Mouse (Mus musculus) stomach, embryonic 14.5 days (tissue): Measurements from ENCODE around the gene Gstm2. TPM values are rescaled to one million over a fixed set of nuclear protein-coding genes. Genes with fewer than 3 reads are reported as not detected.
A peak's percentile ranks its signal among the peaks of the same experiment; 100 is the strongest.

Experiments used
- ATAC-seq: fragments of 200-750 bp; cut with Nextera tagmentation; 2 replicates; pipeline ENCODE4 v1.8.0; 2017; ENCODE audit warnings: low read depth, moderate TSS enrichment; ENCODE audit not compliant: insufficient number of reproducible peaks, insufficient read depth, low FRiP score
- H3K27ac ChIP-seq: fragments of 300-500 bp; sonication (generic); 2 replicates; pipeline ENCODE4 v1.5.1; 2014; ENCODE audit warnings: mild to moderate bottlenecking, low read length, moderate library complexity, mixed read lengths
- H3K27me3 ChIP-seq: fragments of 300-500 bp; sonication (generic); 2 replicates; pipeline ENCODE4 v1.6.1; 2014; ENCODE audit warnings: low read length, control low read depth, mixed read lengths; ENCODE audit not compliant: control insufficient read depth, insufficient read depth
- H3K36me3 ChIP-seq: fragments of 300-500 bp; sonication (generic); 2 replicates; pipeline ENCODE4 v1.6.1; 2014; ENCODE audit warnings: mild to moderate bottlenecking, control low read depth, low read length, moderate library complexity, mixed read lengths; ENCODE audit not compliant: control insufficient read depth, insufficient read depth
- H3K4me1 ChIP-seq: fragments of 300-500 bp; sonication (generic); 2 replicates; pipeline ENCODE4 v1.6.1; 2014; ENCODE audit warnings: low read length, control low read depth, mixed read lengths; ENCODE audit not compliant: control insufficient read depth, insufficient read depth
- H3K4me2 ChIP-seq: fragments of 300-500 bp; sonication (generic); replicated peaks from 2 replicates; pipeline ENCODE4 v1.6.1; 2014; ENCODE audit warnings: low read depth, low read length, control low read depth
- H3K4me3 ChIP-seq: fragments of 300-500 bp; sonication (generic); 2 replicates; pipeline ENCODE4 v1.5.1; 2014; ENCODE audit warnings: low read depth, low read length, control low read depth
- H3K9ac ChIP-seq: fragments of 300-500 bp; sonication (generic); replicated peaks from 2 replicates; pipeline ENCODE4 v1.6.1; 2014; ENCODE audit warnings: low read depth, mild to moderate bottlenecking, control low read depth, low read length, moderate library complexity, mixed read lengths
- H3K9me3 ChIP-seq: fragments of 300-500 bp; sonication (generic); 2 replicates; pipeline ENCODE4 v1.6.1; 2016; ENCODE audit warnings: low read depth, low read length, control low read depth; ENCODE audit not compliant: control insufficient read depth
- WGBS: fragments of 180-500 bp; shearing (Covaris S2); extraction: QIAGEN DNeasy Blood & Tissue Kit; methylation state at CpG from one replicate; pipeline ENCODE4 v1.1.7; 2014; 5-methylcytosine and 5-hydroxymethylcytosine counted together
- polyA plus RNA-seq: library from polyadenylated mRNA; unstranded; fragments of >200 nt; fragmentation: Nextera tagmentation; extraction: Ambion mirVana; gene quantifications from 2 replicates; pipeline ENCODE4 v1.2.1, GENCODE M21; 2014

The Gstm2 gene
- 169 TPM in 2 replicates for polyA plus RNA-seq

DNA sequence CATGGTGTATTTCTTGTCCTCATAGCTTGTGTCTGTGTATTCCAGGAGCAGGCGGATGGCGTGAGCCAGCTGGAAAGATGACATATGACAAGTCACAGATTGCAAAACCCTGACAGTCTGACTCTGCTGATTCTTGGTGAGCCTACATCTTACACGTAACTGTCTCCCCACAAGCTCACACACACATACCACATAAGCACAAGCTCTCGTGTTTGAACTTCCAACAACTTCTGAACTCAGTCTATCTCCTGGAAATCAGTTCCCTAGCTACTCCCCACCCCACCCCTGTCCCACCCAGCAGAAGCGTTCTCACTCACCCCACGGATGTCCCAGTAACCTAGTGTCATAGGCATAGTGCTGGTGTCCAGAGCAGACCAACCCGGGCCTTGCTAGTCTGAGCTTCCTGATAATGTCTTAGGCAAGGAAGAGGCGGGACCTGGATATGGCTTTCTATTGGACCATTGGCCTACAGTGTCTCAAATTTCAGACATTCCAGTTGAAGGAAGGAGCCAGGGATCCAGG lies at the start of gene Gstm2:
Gene Gstm2 (minus strand): TSS at position 413 of the 522 bp plus-strand sequence.
- H3K27ac ChIP-seq: peak within 1 kb of the TSS; percentile 56; the same call in 1 of the 2 replicates
- peak within 1 kb of the TSS; percentile 35 for H3K4me2 ChIP-seq
- H3K4me1 ChIP-seq: peaks cover 14% of the 10 kb centered on the region
- no peaks in the 10 kb centered on the region for H3K36me3 ChIP-seq
- 21% methylated on average over 8 of the region's 8 CpGs for WGBS
- 0 out of 2 replicates have a peak within 1 kb of the TSS, but pooled peaks have one; percentile 0 for H3K9ac ChIP-seq
- no peaks in the 10 kb centered on the region for H3K27me3 ChIP-seq
- H3K4me3 ChIP-seq: peak within 1 kb of the TSS; percentile 22
- peak; percentile 91 for ATAC-seq
- no peaks in the 10 kb centered on the region for H3K9me3 ChIP-seq

DNA sequence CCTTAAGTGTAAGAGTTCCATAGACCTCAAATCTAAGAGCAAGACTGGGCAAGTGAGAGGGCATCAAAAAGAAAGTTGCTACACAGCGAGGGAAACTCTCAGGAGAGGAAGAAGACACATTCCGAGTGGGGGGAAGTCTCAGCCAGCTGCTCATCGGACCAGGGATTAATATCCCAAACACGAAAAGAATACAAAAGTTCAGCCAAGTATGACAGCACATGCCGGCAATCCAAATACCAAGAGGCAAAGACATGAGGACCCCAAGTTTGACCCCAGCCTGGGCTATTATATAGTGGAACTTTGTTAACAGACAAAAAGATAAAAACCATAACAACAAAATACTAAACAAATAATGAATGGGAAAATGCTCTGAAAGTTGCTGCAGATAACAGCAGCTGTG lies 46.9 kb upstream of the Gstm2 start:
- no peak overlapping the region for H3K4me2 ChIP-seq
- H3K27me3 ChIP-seq: no peaks in the 10 kb centered on the region
- ATAC-seq: no peak
- no peaks in the 10 kb centered on the region for H3K4me1 ChIP-seq
- H3K27ac ChIP-seq: no peak overlapping the region
- H3K9ac ChIP-seq: no peak overlapping the region
- 48% methylated on average over 5 of the region's 5 CpGs for WGBS
- H3K9me3 ChIP-seq: no peaks in the 10 kb centered on the region
- no peaks in the 10 kb centered on the region for H3K36me3 ChIP-seq
- H3K4me3 ChIP-seq: no peak overlapping the region

- Histone ChIP-seq H3K9me3 (no peaks in the 10 kb centered on the region), H3K9ac (no peak overlapping the region), H3K4me2 (no peak overlapping the region), H3K27ac (no peak overlapping the region), H3K36me3 (no peaks in the 10 kb centered on the region), H3K4me1 (no peaks in the 10 kb centered on the region), H3K4me3 (no peak overlapping the region), H3K27me3 (no peaks in the 10 kb centered on the region)
- no peak for ATAC-seq
These were observed 45.9 kb upstream of the Gstm2 start for GRCm38 (mm10) chr3:108032113-108032512.

- no peaks in the 10 kb centered on the region for H3K36me3 ChIP-seq
- 83% methylated on average over 4 of the region's 4 CpGs for WGBS
- no peaks in the 10 kb centered on the region for H3K4me1 ChIP-seq
- no peak overlapping the region for H3K27ac ChIP-seq
- no peak overlapping the region for H3K4me3 ChIP-seq
- H3K4me2 ChIP-seq: no peak overlapping the region
- H3K27me3 ChIP-seq: no peaks in the 10 kb centered on the region
- H3K9ac ChIP-seq: no peak overlapping the region
- ATAC-seq: no peak
- no peaks in the 10 kb centered on the region for H3K9me3 ChIP-seq
These were observed 42.5 kb upstream of the Gstm2 start for GRCm38 (mm10) chr3:108028641-108029365.

GRCm38 (mm10) chr3:108026597-108026996 lies 40.3 kb upstream of the Gstm2 start:
- Histone ChIP-seq H3K36me3 (no peaks in the 10 kb centered on the region), H3K4me2 (no peak overlapping the region), H3K9ac (no peak overlapping the region), H3K4me3 (no peak overlapping the region), H3K27me3 (no peaks in the 10 kb centered on the region), H3K27ac (no peak overlapping the region), H3K4me1 (no peaks in the 10 kb centered on the region), H3K9me3 (no peaks in the 10 kb centered on the region)
- ATAC-seq: peak; percentile 54
- 73% methylated on average over 1 of the region's 1 CpGs for WGBS

GRCm38 (mm10) chr3:108026049-108026448 lies 39.8 kb upstream of the Gstm2 start:
- 68% methylated on average over 5 of the region's 5 CpGs for WGBS
- H3K9me3 ChIP-seq: no peaks in the 10 kb centered on the region
- H3K9ac ChIP-seq: no peak overlapping the region
- H3K27ac ChIP-seq: peak overlapping the region; percentile 3; the same call in 1 of the 2 replicates
- H3K4me2 ChIP-seq: no peak overlapping the region
- H3K4me3 ChIP-seq: no peak overlapping the region
- H3K36me3 ChIP-seq: no peaks in the 10 kb centered on the region
- no peak for ATAC-seq
- H3K4me1 ChIP-seq: no peaks in the 10 kb centered on the region
- H3K27me3 ChIP-seq: no peaks in the 10 kb centered on the region

GRCm38 (mm10) chr3:108025318-108025717 lies 39.1 kb upstream of the Gstm2 start:
- no peak overlapping the region for H3K4me3 ChIP-seq
- H3K27ac ChIP-seq: peak overlapping the region; percentile 61; the same call in 1 of the 2 replicates
- ATAC-seq: no peak
- WGBS: 45% methylated on average over 4 of the region's 4 CpGs
- H3K9me3 ChIP-seq: no peaks in the 10 kb centered on the region
- H3K27me3 ChIP-seq: no peaks in the 10 kb centered on the region
- no peaks in the 10 kb centered on the region for H3K4me1 ChIP-seq
- no peaks in the 10 kb centered on the region for H3K36me3 ChIP-seq
- H3K9ac ChIP-seq: no peak overlapping the region
- no peak overlapping the region for H3K4me2 ChIP-seq

- ATAC-seq: no peak
- Histone ChIP-seq H3K4me1 (peaks cover 3% of the 10 kb centered on the region; the same call in 1 of the 2 replicates), H3K9me3 (no peaks in the 10 kb centered on the region), H3K27ac (no peak overlapping the region), H3K4me3 (no peak overlapping the region), H3K9ac (no peak overlapping the region), H3K4me2 (no peak overlapping the region), H3K36me3 (no peaks in the 10 kb centered on the region), H3K27me3 (no peaks in the 10 kb centered on the region)
- WGBS: 60% methylated on average over 6 of the region's 6 CpGs
These were observed 36.4 kb upstream of the Gstm2 start for GRCm38 (mm10) chr3:108022650-108023049.
